22 mouse cellular contexts compared by ENCODE assay signal in the genomic region with DNA sequence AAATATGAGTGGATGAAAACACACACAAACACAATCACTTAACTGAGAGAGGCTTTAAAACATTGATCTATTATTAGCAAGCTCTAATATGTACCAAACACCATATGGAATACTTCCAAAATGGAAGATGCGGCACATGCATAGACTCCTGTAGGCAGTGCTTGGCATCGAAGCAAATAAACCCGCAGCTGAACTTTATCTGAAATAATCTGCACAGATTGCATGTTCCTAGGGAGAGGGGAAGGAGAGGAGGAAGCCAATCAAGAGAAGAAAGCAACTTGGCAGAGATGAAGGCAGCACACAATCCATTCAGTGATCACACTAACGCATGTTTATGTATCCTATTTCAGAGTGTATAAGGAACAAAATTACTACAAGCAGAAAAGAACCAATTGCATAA.
DNase-seq lines count a peak whose midpoint lies in the region; ATAC-seq lines count a peak whose summit lies in the region.
"Had no signal": no experiment of that assay in that cellular context is flagged by ENCODE, and none has a peak within 500 bp of the region (broad histone marks: within the 10 kb centered on the region; RNA-seq: fewer than 3 reads in every experiment).

No protein-coding gene starts in this region.

- H3K4me3 ChIP-seq in embryonic facial prominence, embryonic 14.5 days (ENCODE audit: low read depth, low read length) = no peak overlapping the region
- H3K4me3 ChIP-seq in embryonic facial prominence, embryonic 10.5 days = no peak overlapping the region
- H3K4me3 ChIP-seq in forebrain, embryonic 16.5 days (replicated peaks; ENCODE audit: low read length) = no peak overlapping the region
- H3K4me3 ChIP-seq: embryonic facial prominence, embryonic 15.5 days; gastrocnemius, adult 2 months; hindbrain, embryonic 12.5 days; left cerebral cortex, adult 2 months; liver, embryonic 13.5 days had no signal

- no peaks in the 10 kb centered on the region for H3K4me1 ChIP-seq in embryonic facial prominence, embryonic 14.5 days (ENCODE audit: control insufficient read depth, insufficient read depth, low read length)
- H3K4me1 ChIP-seq in embryonic facial prominence, embryonic 10.5 days = no peaks in the 10 kb centered on the region
- H3K4me1 ChIP-seq in forebrain, embryonic 16.5 days (replicated peaks; ENCODE audit: control insufficient read depth, insufficient read depth, low read length) = peaks cover 1% of the 10 kb centered on the region
- H3K4me1 ChIP-seq: embryonic facial prominence, embryonic 15.5 days; hindbrain, embryonic 12.5 days; liver, embryonic 13.5 days had no signal

- no peak overlapping the region for H3K27ac ChIP-seq in embryonic facial prominence, embryonic 14.5 days (replicated peaks; ENCODE audit: low read depth, low read length)
- H3K27ac ChIP-seq in embryonic facial prominence, embryonic 10.5 days (replicated peaks) = no peak overlapping the region
- H3K27ac ChIP-seq in forebrain, embryonic 16.5 days (ENCODE audit: low read length) = no peak overlapping the region
- H3K27ac ChIP-seq: embryonic facial prominence, embryonic 15.5 days; gastrocnemius, adult 2 months; hindbrain, embryonic 12.5 days; left cerebral cortex, adult 2 months; liver, embryonic 13.5 days had no signal

- H3K27me3 ChIP-seq in embryonic facial prominence, embryonic 14.5 days (replicated peaks; ENCODE audit: control insufficient read depth, insufficient read depth, low read length) = no peaks in the 10 kb centered on the region
- no peaks in the 10 kb centered on the region for H3K27me3 ChIP-seq in embryonic facial prominence, embryonic 10.5 days (replicated peaks; ENCODE audit: low read depth, poor library complexity, severe bottlenecking)
- no peaks in the 10 kb centered on the region for H3K27me3 ChIP-seq in forebrain, embryonic 16.5 days (replicated peaks; ENCODE audit: control insufficient read depth, insufficient read depth, low read length)
- H3K27me3 ChIP-seq: embryonic facial prominence, embryonic 15.5 days; hindbrain, embryonic 12.5 days; liver, embryonic 13.5 days had no signal

- no peaks in the 10 kb centered on the region for H3K36me3 ChIP-seq in embryonic facial prominence, embryonic 14.5 days (ENCODE audit: control insufficient read depth, insufficient read depth, low read length)
- no peaks in the 10 kb centered on the region for H3K36me3 ChIP-seq in embryonic facial prominence, embryonic 10.5 days (replicated peaks)
- H3K36me3 ChIP-seq in forebrain, embryonic 16.5 days (ENCODE audit: control insufficient read depth, insufficient read depth) = no peaks in the 10 kb centered on the region
- H3K36me3 ChIP-seq: embryonic facial prominence, embryonic 15.5 days; hindbrain, embryonic 12.5 days; liver, embryonic 13.5 days had no signal

- H3K9ac ChIP-seq in embryonic facial prominence, embryonic 14.5 days (ENCODE audit: low read depth, low read length) = no peak overlapping the region
- no peak overlapping the region for H3K9ac ChIP-seq in forebrain, embryonic 16.5 days (replicated peaks; ENCODE audit: low read depth, low read length)
- H3K9ac ChIP-seq: embryonic facial prominence, embryonic 15.5 days; hindbrain, embryonic 12.5 days; liver, embryonic 13.5 days had no signal

- no peak overlapping the region for H3K4me2 ChIP-seq in embryonic facial prominence, embryonic 14.5 days (ENCODE audit: low read depth, low read length)
- no peak overlapping the region for H3K4me2 ChIP-seq in forebrain, embryonic 16.5 days (ENCODE audit: low read length)
- H3K4me2 ChIP-seq: embryonic facial prominence, embryonic 15.5 days; hindbrain, embryonic 12.5 days; liver, embryonic 13.5 days; midbrain, embryonic 11.5 days had no signal

- WGBS in embryonic facial prominence, embryonic 14.5 days = 71% methylated on average over 4 of the region's 4 CpGs
- 86% methylated on average over 4 of the region's 4 CpGs for WGBS in embryonic facial prominence, embryonic 10.5 days
- 38% methylated on average over 4 of the region's 4 CpGs for WGBS in forebrain, embryonic 16.5 days

- ATAC-seq in embryonic facial prominence, embryonic 14.5 days (ENCODE audit: low read depth) = no peak
- ATAC-seq in forebrain, embryonic 16.5 days = peak; percentile 84
- ATAC-seq: inflammation-experienced regulatory T-cells, adult 6 months had no signal

- H3K9me3 ChIP-seq in embryonic facial prominence, embryonic 14.5 days (ENCODE audit: control insufficient read depth, low read length) = no peaks in the 10 kb centered on the region
- H3K9me3 ChIP-seq in embryonic facial prominence, embryonic 10.5 days = no peaks in the 10 kb centered on the region
- no peaks in the 10 kb centered on the region for H3K9me3 ChIP-seq in forebrain, embryonic 16.5 days (ENCODE audit: control insufficient read depth, low read length)
- H3K9me3 ChIP-seq: embryonic facial prominence, embryonic 15.5 days; hindbrain, embryonic 12.5 days; liver, embryonic 13.5 days had no signal

- peak; percentile 12 for DNase-seq in embryonic facial prominence, embryonic 14.5 days (ENCODE audit: low spot score)
- no peak for DNase-seq in embryonic facial prominence, embryonic 10.5 days (ENCODE audit: low spot score)
- DNase-seq in layer of hippocampus, adult 18-20 months (ENCODE audit: low spot score in 2 of 2) = peak; percentile 28 to 54
- DNase-seq in layer of hippocampus, postnatal 10 days (ENCODE audit: low spot score in 2 of 2) = no peak
- DNase-seq in brain, embryonic 18.5 days (ENCODE audit: low read depth, low spot score) = peak; percentile 28
- DNase-seq in neural tube, embryonic 10.5 days (ENCODE audit: extremely low spot score, low spot score) = no peak
- DNase-seq: adrenal gland, postnatal 25 days; embryo, embryonic 11 days; gastrocnemius, adult 2 months; kidney, adult 8-10 months; kidney, postnatal 10 days; liver, embryonic 13.5 days; lung, adult 2 months; lung, postnatal 14 days; right cerebral cortex, postnatal 25 days; spleen, adult 18-20 months had no signal

Comparison
In these comparisons a context has a peak if more than half of its experiments do, and no peak if none do; other contexts are left out.
1. DNase-seq: peak in embryonic facial prominence, embryonic 14.5 days (single experiment), layer of hippocampus, adult 18-20 months (2 of 2) and brain, embryonic 18.5 days (single experiment); none in embryonic facial prominence, embryonic 10.5 days (single experiment), layer of hippocampus, postnatal 10 days (0 of 2) and neural tube, embryonic 10.5 days (single experiment).